Mouse (Mus musculus): Measurements from ENCODE around the gene Dph2.

The Dph2 gene

GRCm38 (mm10) chr4:117912131-117912561, 20.3 kb upstream of the Dph2 start:
- in situ Hi-C loops (cut with MboI): no loop called here

GRCm38 (mm10) chr4:117908834-117909453, 17.1 kb upstream of the Dph2 start:
- in situ Hi-C loops (cut with MboI): no loop called here

- in situ Hi-C loops (cut with MboI): no loop called here
Observed at GRCm38 (mm10) chr4:117906196-117906595, 14.4 kb upstream of the Dph2 start.

- in situ Hi-C loops (cut with MboI): no loop called here
Observed at GRCm38 (mm10) chr4:117904761-117905160, 12.9 kb upstream of the Dph2 start.

- in situ Hi-C loops (cut with MboI): no loop called here
Observed at GRCm38 (mm10) chr4:117904094-117904493, 12.3 kb upstream of the Dph2 start.

GRCm38 (mm10) chr4:117898111-117898510, 6.3 kb upstream of the Dph2 start:
- in situ Hi-C loops (cut with MboI): no loop called here

GRCm38 (mm10) chr4:117896031-117896430, 4.2 kb upstream of the Dph2 start:
- in situ Hi-C loops (cut with MboI): no loop called here

GRCm38 (mm10) chr4:117895339-117895738, 3.5 kb upstream of the Dph2 start:
- in situ Hi-C loops (cut with MboI): no loop called here

GRCm38 (mm10) chr4:117894601-117895000, 2.8 kb upstream of the Dph2 start:
- in situ Hi-C loops (cut with MboI): no loop called here

- in situ Hi-C loops (cut with MboI): no loop called here
Observed at GRCm38 (mm10) chr4:117893376-117893775, 1.5 kb upstream of the Dph2 start.

GRCm38 (mm10) chr4:117890750-117891149, 1.1 kb downstream of the Dph2 start:
- in situ Hi-C loops (cut with MboI): no loop called here

- in situ Hi-C loops (cut with MboI): no loop called here
Observed at GRCm38 (mm10) chr4:117890031-117890430, 1.8 kb downstream of the Dph2 start.

- in situ Hi-C loops (cut with MboI): no loop called here
Observed at GRCm38 (mm10) chr4:117889471-117889870, 2.4 kb downstream of the Dph2 start.

GRCm38 (mm10) chr4:117887920-117888319, 3.9 kb downstream of the Dph2 start:
- in situ Hi-C loops (cut with MboI): no loop called here

GRCm38 (mm10) chr4:117887133-117887532, 4.7 kb downstream of the Dph2 start, which contains the start of gene Atp6v0b:
Atp6v0b (minus strand) TSS chr4:117887333.
- in situ Hi-C loops (cut with MboI): no loop called here

GRCm38 (mm10) chr4:117886644-117887043, 5.2 kb downstream of the Dph2 start:
- in situ Hi-C loops (cut with MboI): no loop called here

GRCm38 (mm10) chr4:117885994-117886393, 5.8 kb downstream of the Dph2 start:
- in situ Hi-C loops (cut with MboI): no loop called here

GRCm38 (mm10) chr4:117885093-117885492, 6.7 kb downstream of the Dph2 start:
- in situ Hi-C loops (cut with MboI): no loop called here

- in situ Hi-C loops (cut with MboI): no loop called here
Observed at GRCm38 (mm10) chr4:117884146-117884545, 7.7 kb downstream of the Dph2 start.

- in situ Hi-C loops (cut with MboI): no loop called here
Observed at GRCm38 (mm10) chr4:117882701-117883691, 8.8 kb downstream of the Dph2 start, which contains the start of gene B4galt2. B4galt2 (minus strand) TSS chr4:117883487.

- in situ Hi-C loops (cut with MboI): no loop called here
Observed at GRCm38 (mm10) chr4:117878703-117879102, 13.1 kb downstream of the Dph2 start.

- in situ Hi-C loops (cut with MboI): no loop called here
Observed at GRCm38 (mm10) chr4:117878301-117878700, 13.5 kb downstream of the Dph2 start.

GRCm38 (mm10) chr4:117873615-117874014, 18.2 kb downstream of the Dph2 start:
- in situ Hi-C loops (cut with MboI): no loop called here

All from mature B cell (primary cell).